In genomic region chr6:115273346-115273745, GRCm38 (mm10) we compare ENCODE assay signal across 34 mouse cellular contexts. TPM values are rescaled to one million over a fixed set of nuclear protein-coding genes. Genes with fewer than 3 reads are reported as not detected.
DNase-seq lines count a peak whose midpoint lies in the region.
"Had no signal": no experiment of that assay in that cellular context is flagged by ENCODE, and none has a peak within 500 bp of the region (broad histone marks: within the 10 kb centered on the region; RNA-seq: fewer than 3 reads in every experiment).

No protein-coding gene starts in this region.

- no peak overlapping the region; the same call in 1 of the 2 replicates for H3K27ac ChIP-seq in heart, embryonic 10.5 days
- H3K27ac ChIP-seq: intestine, embryonic 15.5 days; limb, embryonic 10.5 days; liver, embryonic 15.5 days; lung, embryonic 15.5 days; midbrain, embryonic 15.5 days; neural tube, embryonic 12.5 days had no signal

- H3K4me3 ChIP-seq in heart, embryonic 10.5 days: no peak overlapping the region
- H3K4me3 ChIP-seq: intestine, embryonic 15.5 days; limb, embryonic 10.5 days; liver, embryonic 15.5 days; lung, embryonic 15.5 days; megakaryocyte, embryonic 14.5 days; midbrain, embryonic 15.5 days; neural tube, embryonic 12.5 days had no signal

- intact Hi-C loops in heart, postnatal 36 days (cut with DNase I): loop anchor here (2.0 kb wide), 1 partner anchor 87 kb away; the partner anchor contains the start of gene Pparg

- H3K4me1 ChIP-seq in heart, embryonic 10.5 days: peaks cover 30% of the 10 kb centered on the region
- H3K4me1 ChIP-seq: liver, embryonic 15.5 days; midbrain, embryonic 15.5 days had no signal

- WGBS in heart, embryonic 10.5 days: 82% methylated on average over 10 of the region's 10 CpGs

- H3K9me3 ChIP-seq in heart, embryonic 10.5 days: no peaks in the 10 kb centered on the region
- H3K9me3 ChIP-seq: intestine, embryonic 15.5 days; limb, embryonic 10.5 days; liver, embryonic 15.5 days; lung, embryonic 15.5 days; megakaryocyte, embryonic 14.5 days; midbrain, embryonic 15.5 days; neural tube, embryonic 12.5 days had no signal

- DNase-seq in heart, adult 11 months: peak; percentile 97
- no peak for DNase-seq in heart, embryonic 10.5 days (ENCODE audit: low spot score)
- peak; percentile 40 for DNase-seq in layer of hippocampus, adult 9-11 months
- DNase-seq in layer of hippocampus, postnatal 10 days (ENCODE audit: low spot score in 2 of 2): no peak
- DNase-seq in heart, adult 8-10 months (ENCODE audit: low spot score): peak; percentile 81
- DNase-seq in heart, postnatal 36 days: peak; percentile 51 to 58
- DNase-seq in urinary bladder, postnatal 4 days (ENCODE audit: low spot score in 2 of 2): no peak
- no peak for DNase-seq in cerebellum, postnatal 10 days
- DNase-seq: adrenal gland, postnatal 36 days; cerebellum, adult 11-12 months; cerebellum, postnatal 14 days; forebrain, postnatal 0 days; kidney, adult 8-10 months; kidney, postnatal 14 days; liver; lung, postnatal 36 days; right cerebral cortex, postnatal 14 days; spleen, adult 18-20 months had no signal

- H3K27me3 ChIP-seq in heart, embryonic 10.5 days (ENCODE audit: insufficient read depth, poor library complexity, severe bottlenecking): peaks cover 95% of the 10 kb centered on the region
- H3K27me3 ChIP-seq: intestine, embryonic 15.5 days; liver, embryonic 15.5 days; lung, embryonic 15.5 days; midbrain, embryonic 15.5 days; neural tube, embryonic 12.5 days had no signal

- H3K36me3 ChIP-seq in heart, embryonic 10.5 days: no peaks in the 10 kb centered on the region
- H3K36me3 ChIP-seq: intestine, embryonic 15.5 days; limb, embryonic 10.5 days; liver, embryonic 15.5 days; lung, embryonic 15.5 days; midbrain, embryonic 15.5 days; neural tube, embryonic 12.5 days had no signal

RNA-seq across cellular contexts. Expression of gene Timp4, which starts 21.3 kb away (rescaled TPM):
- 0.09 and 0.10 TPM in 2 replicates for polyA plus RNA-seq in heart, embryonic 10.5 days (2016; fragmentation: Nextera tagmentation; extraction: Ambion mirVana)
- total RNA-seq in layer of hippocampus, postnatal 10 days (2021): 10 to 100 TPM; 20.5 to 22.3 TPM
- total RNA-seq in heart, adult 8-10 months (2022): 10 to 100 TPM; 26.3 to 43.9 (median 37.1) TPM
- 10 to 100 TPM; 28.0 to 54.6 TPM for total RNA-seq in heart, postnatal 36 days (2021)
- total RNA-seq: hematopoietic stem cell, adult 5-6 weeks had no signal

RNA-seq across cellular contexts. Expression of gene Gm17482, which starts 46.2 kb away (rescaled TPM):
- polyA plus RNA-seq in heart, embryonic 10.5 days (2016; fragmentation: Nextera tagmentation; extraction: Ambion mirVana): not detected in 2 replicates
- not detected for total RNA-seq in layer of hippocampus, postnatal 10 days (2021)
- total RNA-seq in heart, adult 8-10 months (2022): not detected
- not detected for total RNA-seq in heart, postnatal 36 days (2021)
- total RNA-seq: adrenal gland, postnatal 36 days; forebrain, postnatal 0 days; gastrocnemius, adult 18-20 months; hematopoietic stem cell, adult 5-6 weeks; layer of hippocampus, postnatal 25 days had no signal
- polyA plus RNA-seq: CD4-positive, CD25-positive, alpha-beta regulatory T cell, adult 4 months; embryonic facial prominence, embryonic 11.5 days; forebrain, embryonic 11.5 days; forebrain, postnatal 0 days; gonadal fat pad, adult 2 months; hindbrain, embryonic 16.5 days; intestine, embryonic 15.5 days; limb, embryonic 10.5 days; liver, embryonic 15.5 days; lung, embryonic 15.5 days; midbrain, embryonic 15.5 days; neural tube, embryonic 12.5 days; thymus, postnatal 0 days had no signal

Comparison
In these comparisons a context has a peak if more than half of its experiments do, and no peak if none do; other contexts are left out.
1. DNase-seq: peak in heart, adult 11 months (single experiment), layer of hippocampus, adult 9-11 months (single experiment), heart, adult 8-10 months (single experiment) and heart, postnatal 36 days (2 of 2); none in heart, embryonic 10.5 days (single experiment), layer of hippocampus, postnatal 10 days (0 of 2), urinary bladder, postnatal 4 days (0 of 2) and cerebellum, postnatal 10 days (0 of 2).